Mouse (Mus musculus): Measurements from ENCODE around the gene Hoxb9.
A peak's percentile ranks its signal among the peaks of the same experiment; 100 is the strongest.

Gene Hoxb9

DNA sequence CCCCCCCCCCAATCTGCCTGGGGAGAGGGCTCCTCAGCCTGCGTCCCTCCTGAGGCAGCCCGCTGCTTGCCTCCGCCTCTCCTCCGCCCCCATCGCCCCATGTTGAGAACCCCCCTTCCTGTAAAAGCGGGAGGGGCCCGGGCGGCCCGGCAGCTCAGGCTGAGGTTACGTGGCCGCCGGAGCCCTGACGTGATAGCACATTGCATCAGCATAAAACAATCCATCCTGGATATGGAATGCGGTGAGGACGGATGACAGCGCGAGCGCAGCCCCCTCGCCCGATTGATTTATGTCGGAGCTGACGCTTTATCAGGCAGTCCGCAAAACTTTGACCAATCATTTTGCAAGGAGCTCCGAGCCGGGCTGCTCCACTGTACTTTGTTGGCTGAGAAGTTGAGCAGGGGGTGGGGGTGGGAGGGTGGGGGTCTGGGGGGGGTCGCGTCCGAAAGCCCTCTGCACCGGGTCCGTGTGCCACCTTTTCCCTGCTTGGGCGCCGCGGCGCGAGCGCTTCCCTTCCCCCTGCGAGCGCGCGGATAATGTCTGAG lies at the start of gene Hoxb9:
Hoxb9 (plus strand) TSS at position 462 of the 545 bp plus-strand sequence.
- no peak for DNase-seq (ENCODE audit: low spot score)

DNA sequence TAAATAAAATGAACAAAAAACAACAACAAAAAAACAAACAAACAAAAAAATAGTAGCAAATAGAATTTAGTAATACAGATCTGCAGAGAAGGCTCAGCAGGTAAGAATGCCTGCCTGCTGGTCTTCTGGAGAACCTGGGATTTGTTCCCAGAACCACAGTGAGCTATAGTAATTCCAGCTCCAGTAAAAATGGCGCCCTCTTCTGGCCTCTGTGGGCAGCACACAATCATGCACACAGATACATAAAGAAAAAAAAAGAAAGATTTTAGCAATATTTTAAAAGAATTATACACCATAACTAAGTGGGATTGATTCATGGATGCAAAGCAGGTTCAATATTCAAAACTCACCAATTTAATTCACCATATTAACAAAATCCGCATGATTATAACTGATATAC lies 47.4 kb upstream of the Hoxb9 start:
- no peak for DNase-seq (ENCODE audit: low spot score)

DNA sequence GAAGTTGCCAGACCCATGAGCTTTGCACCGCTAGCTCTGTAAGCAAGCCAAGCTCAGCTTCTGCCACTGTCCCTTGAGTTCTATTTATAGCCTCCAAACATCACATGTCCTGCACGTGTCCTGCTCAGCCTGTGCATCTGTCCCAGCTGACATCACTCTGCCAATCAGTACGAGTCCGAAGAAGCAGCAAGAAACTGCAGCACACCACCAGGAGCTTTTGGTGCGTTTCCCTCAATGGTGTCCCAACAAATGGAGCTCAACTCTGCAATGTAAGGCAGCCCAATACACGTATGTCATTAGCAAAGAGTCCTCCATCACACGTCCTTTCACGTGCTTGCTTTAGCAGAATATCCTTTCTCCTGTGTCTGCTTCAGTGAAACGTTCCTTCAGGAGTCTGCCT lies 43.6 kb upstream of the Hoxb9 start:
- DNase-seq (ENCODE audit: low spot score), result no peak

DNA sequence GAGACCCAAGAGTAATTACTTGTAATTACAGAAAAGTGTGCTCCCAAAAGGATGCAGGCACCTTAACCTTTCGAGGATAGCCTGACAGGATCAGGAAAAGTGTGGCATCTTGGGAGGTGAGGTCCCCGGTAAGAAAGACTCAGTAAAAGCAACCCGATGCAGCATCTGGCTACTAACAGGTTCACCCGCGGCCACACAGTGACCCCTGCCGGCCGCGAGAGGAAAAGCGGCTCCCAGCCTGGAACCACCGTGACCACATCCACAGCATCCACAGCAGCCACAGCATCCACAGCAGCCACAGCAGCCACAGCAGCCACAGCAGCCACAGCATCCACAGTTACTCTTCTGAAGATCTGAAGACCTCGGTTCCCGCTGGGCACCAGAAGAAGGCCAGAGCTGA lies 36.4 kb upstream of the Hoxb9 start:
- peak; percentile 43 for DNase-seq (ENCODE audit: low spot score)

DNA sequence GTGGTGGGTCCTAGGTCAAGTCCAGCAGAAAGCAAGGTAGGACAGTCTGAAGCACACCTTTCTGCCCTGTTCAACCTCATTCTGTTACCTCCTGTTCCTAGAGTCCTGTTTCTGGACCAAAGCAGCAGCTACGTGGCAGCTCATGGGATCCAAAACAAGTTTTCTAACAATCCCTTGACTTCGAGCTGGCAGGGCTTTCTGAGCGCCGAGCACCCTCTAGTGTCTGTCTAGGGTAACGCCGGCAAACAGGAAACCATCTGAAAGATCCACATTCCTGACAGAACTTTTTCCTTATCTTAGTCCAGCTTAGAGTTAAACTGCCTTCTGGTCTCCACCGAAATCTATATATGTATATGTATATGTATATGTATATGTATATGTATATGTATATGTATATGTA lies 31.0 kb upstream of the Hoxb9 start:
- peak; percentile 58 for DNase-seq (ENCODE audit: low spot score)

DNA sequence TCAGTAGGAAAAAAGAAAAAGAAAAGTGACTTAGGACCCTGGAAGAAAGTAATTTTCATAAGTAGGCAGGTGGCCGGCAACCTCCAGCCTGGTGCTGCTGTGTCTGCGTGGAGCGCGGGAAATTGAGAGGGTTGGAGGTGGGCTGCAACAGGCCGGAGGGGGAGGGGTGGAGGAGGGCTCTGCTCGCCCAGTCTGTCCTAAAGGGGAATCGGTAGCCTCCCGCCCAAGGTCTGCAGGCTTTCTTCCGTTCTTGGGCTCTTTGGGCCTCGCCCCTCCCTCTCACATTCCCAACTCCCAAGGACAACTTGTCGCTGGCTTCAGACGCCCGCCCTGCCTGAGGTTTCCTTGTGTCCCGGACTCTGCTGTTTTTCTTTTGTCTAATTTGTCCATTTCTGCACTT lies 20.4 kb upstream of the Hoxb9 start:
- DNase-seq (ENCODE audit: low spot score), result no peak

DNA sequence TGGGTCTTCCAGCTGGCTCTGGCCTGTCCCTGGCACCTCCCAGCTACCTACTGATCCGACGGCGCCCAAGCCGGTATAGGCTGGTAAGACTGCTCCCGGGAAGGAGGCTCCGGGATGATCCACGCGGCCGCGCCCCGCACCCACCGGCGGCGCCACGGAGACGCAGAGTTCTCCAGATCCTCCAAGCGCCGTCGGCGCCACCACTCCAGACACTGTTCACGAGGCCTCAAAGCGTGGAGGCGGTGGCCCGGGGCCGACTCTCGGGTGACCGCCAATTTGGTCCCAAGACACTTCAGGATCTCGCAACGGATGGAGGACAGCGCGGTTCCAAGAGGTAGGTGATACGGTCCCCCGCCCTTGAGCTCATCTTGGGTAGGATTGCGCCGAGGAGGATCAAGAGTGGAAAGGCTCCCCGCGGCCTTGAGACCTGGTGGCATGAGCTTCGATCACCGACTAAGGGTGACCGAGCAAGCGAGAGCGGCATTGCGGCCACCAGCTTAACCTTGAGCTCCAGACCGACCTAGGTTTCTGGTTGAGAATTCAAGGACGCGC lies 19.7 kb upstream of the Hoxb9 start:
- DNase-seq (ENCODE audit: low spot score), result no peak

DNA sequence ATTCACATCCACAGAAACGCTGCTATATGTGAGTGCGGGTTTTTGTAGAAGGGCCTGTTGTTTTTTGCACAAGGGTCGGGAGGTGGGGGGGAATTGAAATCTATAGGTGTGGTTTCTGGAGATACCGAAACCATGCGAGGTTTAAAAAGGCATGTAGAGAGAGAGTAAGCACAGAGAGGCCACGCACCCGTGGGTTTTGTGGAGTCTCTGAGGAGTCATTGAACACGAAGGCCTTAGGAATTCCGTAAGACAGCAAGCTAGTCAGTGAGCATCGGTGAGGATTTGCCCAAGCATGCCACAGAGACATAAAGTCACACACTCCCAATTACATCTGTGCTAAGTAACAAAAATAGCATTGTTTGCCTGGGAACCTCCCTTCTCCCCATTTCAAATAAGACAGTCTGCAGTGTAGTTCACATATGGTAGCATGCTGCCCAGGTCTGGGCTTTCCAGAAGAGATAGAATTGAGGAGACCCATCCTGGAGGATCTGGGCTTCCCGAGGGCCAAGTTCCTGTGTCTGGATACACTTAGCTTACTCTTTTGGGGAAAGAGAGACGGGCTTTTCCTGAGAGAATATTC lies 18.6 kb upstream of the Hoxb9 start:
- DNase-seq (ENCODE audit: low spot score), result no peak

DNA sequence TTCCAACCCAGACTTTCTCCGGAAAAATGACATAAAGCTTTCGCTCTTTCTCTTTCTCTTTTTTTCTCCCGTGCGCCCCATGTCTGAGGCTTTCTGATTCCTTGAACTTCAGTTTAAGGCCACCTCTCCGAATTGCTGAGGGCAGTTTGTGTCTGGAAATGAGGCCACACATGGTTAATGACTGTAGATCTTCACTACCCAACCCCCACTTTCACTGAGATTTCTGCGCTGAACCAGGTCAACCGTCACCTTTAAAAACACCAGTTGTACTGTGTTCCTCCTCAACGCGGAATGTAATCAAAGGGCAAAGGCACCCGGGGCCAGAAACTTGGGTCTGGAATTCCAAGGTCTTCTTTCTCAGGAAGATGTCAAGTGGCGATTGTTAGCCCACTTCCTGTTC lies 17.0 kb upstream of the Hoxb9 start:
- DNase-seq (ENCODE audit: low spot score), result no peak

DNA sequence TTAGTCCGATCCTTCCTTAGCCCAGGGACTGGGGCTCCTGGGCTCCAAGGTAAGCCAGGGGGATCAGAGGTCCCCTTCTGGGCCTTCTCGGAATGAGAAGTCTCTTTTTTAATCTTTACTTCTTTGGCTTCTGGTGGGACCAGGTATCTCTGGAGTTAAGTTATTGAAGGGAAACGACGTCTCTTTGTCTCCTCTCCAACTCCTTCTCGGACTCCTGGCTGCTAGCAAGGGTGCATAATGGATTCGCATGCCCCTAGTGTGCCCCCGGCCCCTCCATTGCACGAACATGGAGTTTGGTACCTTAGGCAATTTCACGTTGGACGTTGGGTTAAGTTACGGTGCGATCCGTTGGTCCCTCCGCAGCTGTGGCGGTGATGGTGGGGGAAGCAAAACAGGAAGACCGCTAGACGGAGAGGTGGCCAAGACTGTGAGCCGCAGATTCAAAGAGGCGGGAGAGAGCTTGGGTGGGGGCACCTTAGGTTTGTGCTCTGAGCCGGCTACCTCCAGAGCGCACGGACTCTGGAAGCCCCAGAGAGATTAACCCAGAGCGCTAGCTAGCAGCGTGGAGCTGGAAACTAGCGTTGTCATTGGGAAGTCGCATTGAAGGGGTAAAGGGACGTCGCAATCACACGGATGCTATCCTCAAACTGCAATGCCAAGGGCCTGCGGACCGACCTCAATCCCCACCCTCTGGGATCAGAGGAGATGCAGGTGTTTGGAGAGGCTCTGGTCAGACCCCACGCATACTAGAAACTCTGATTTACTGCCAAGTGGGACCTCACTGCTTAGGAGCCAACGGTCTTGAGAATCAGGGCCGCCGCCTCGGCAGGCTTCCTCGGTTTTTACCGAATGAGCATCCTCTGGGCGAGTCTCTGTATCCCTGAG lies 15.9 kb upstream of the Hoxb9 start:
- no peak for DNase-seq (ENCODE audit: low spot score)

DNA sequence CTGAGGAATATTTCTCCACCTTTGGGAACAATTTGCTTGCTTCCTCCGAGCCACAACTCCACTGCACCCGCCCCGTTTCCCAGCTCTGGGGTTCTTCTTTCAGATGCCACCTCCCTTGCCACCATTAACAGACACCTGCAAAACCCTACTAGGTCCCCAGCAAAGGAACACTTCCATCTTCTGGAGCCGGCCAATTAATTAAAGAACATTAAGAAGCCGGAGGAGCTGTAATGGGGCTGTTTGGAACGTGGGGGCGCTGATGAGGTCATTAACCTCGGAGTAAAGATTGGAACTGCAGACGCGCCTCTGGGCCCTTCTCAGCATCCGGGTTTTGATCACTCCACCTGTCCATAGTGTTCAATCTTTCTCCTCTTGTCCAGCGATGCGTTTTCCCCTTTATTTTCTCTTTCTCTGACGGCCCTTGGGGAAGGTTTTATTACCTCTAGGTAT lies 15.2 kb upstream of the Hoxb9 start:
- no peak for DNase-seq (ENCODE audit: low spot score)

DNA sequence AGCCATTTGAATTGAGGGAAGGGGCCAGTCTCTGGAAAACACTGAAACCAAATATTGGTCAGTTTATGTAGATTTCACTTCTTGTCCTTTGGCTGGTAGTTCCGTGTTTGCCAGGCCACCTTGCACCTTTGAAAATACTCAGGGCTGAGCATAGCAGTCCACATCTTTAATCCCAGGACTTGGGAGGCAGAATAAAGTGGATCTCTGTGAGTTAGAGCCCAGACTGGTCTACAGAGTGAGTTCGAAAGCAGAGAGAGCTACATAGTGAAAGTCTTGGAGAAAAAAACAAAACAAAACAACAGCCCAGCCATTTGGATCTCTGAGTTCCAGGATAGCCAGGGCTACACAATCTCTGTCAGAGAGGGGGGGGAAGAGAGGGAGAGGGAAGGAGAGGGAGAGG lies 14.1 kb upstream of the Hoxb9 start:
- no peak for DNase-seq (ENCODE audit: low spot score)

DNA sequence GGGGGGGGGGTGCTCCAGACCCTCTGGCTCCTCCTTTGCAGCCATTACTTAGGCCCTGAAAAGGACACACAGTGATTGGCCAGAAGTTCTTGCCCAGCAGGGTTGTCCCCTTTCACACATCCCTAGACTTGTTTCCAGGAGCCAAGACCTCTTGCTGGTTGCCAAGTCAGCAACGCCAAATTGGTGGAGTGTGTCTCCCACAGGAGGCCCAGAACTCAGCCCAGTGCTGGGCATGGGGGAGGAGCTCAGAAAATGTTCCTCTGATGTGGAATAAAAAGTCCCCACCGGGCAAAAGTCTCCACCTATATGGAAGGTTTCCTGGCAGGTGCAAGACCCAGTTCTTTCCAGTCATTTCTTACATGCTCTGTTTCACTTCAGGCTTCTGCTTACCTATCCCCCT lies 12.2 kb upstream of the Hoxb9 start:
- DNase-seq (ENCODE audit: low spot score), result no peak

DNA sequence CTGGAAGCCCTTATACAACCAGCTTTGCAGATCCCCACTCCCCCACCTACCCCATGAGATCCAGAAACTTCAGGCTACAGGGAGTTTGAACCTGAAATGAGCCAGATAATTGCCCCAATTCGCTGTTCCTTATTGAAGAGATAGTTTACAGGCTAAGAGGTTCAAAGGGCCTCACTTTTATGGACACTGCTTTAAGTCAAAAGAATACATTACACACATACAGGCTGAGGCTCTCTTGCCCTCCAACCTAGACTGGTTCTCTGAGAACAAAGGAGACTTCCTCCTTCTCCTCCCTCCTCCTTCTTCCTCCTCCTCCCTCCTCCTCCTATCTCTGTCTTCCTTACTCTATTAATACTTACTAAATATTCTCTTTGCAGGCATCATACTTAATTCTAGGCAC lies 11.7 kb upstream of the Hoxb9 start:
- no peak for DNase-seq (ENCODE audit: low spot score)

DNA sequence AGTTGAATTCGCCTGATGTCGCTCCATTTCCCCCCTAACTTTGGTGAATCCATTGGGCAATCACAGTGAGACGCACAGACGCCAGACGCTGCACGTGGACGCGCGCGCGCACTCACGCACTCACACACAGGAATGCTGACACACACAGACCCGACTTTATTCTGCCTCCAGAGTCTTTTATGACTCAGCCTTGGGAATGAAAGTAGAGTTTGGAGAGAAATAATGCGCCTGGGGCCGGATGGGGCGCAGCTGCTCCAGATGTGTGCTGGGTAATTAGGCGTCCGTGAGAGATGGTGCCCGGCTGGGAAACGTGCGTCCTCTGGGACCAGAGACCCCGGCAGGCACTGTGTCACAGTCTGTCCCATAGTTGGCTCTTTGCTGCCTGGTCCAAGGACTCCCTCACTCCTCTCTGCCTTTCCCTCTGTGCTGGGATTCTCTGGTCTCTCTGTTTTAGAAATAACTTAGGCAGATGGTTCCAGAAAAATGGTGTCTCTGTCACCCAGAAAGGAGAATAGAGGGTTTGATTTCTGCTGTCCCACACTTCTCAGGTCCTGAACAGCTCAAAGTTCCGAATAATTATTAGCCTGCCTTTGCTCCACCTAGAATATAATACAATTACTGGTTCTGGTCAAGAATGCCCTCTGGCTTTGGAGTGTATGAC lies 10.8 kb upstream of the Hoxb9 start:
- DNase-seq (ENCODE audit: low spot score), result no peak

DNA sequence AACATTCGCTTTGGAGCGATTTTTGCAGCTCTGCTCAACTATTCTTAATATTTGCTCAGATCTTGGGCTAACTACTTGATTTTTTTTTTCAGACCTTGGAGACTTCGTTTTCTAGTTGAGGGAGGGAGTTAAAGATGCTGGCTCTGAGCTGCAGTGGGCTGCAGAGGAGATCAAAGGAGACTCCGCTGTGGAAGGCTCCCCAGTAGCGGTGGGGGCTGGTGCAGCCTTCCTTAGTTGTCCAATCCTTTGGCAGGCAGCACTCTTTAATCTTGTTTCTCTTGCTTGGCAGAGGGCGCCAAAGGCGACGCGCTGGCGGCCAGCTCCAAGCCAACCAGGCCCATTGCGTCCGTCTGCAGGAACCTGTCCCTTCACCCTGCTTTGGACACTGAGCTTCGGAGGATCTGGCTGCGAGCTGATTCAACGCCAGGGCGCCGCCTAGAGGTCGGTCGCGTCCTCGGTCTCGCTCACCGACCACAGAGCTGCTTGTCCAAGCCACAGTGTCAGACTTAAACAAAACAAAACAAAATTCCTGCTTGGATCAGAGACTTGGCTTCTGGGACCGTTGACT lies 9.8 kb upstream of the Hoxb9 start:
- peak; percentile 83 for DNase-seq (ENCODE audit: low spot score)

DNA sequence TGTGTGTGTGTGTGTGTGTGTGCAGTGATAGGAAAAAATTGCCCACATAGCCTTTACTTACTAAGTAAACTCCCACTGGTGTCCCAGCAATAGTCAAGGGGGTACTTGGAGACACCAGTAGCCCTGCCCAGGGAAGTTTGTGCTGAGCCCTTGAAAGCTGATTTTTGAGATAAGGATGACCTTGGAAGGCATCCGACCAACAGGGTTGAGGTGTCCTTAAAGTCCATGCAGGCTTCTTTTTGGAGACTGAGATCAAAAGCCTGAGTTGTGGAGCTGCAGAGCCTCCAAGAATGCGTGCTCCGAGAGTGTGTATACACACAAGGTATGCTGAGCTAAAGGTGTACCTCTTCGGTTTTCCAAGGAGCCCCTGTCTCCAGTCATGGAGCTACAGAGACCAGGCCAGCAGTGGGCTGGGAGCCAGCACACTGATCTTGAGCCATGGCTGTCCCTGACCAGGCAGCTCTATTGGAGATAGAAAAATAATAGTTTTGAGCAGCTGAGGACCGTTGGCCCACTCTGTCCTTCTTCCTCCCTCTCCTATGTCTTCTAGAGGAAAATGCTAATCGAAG lies 8.9 kb upstream of the Hoxb9 start:
- DNase-seq (ENCODE audit: low spot score), result no peak

DNA sequence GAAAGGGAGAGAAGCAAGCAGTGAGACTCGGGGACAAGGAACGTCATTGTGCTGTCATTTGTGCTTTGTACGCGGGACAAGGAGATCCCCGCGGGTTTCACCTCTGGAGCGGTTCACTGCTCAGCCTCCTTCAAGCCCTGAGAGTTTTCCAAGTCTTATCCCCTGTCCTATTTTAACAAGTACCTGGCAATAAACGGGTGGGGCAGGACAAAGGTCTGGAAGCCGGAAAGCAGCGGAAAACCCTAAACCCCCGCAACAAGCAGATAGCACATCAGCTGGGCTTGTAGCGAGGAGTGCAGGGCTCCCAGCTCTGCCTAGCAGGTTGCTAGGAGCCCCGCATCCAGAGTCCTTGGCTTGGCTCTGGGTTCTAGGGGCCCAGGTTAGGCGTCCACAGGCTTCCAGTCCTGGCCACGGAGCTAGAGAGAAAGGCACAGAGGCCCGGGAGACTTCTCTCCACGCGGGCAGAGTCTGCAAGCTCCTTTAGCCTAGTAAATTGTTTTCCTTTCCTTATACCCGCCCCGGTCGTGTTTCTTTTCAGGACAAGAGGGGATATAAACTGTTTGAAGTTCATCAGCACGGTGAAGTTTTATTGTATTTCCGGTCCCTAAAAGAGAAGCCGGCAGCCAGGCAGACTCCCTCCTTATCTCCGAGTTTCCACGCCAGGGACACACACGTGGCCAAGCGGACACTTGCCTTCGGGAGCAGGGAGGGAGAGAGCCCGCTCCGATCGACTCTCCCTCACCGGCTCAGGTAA lies 7.4 kb upstream of the Hoxb9 start:
- DNase-seq (ENCODE audit: low spot score), result no peak

DNA sequence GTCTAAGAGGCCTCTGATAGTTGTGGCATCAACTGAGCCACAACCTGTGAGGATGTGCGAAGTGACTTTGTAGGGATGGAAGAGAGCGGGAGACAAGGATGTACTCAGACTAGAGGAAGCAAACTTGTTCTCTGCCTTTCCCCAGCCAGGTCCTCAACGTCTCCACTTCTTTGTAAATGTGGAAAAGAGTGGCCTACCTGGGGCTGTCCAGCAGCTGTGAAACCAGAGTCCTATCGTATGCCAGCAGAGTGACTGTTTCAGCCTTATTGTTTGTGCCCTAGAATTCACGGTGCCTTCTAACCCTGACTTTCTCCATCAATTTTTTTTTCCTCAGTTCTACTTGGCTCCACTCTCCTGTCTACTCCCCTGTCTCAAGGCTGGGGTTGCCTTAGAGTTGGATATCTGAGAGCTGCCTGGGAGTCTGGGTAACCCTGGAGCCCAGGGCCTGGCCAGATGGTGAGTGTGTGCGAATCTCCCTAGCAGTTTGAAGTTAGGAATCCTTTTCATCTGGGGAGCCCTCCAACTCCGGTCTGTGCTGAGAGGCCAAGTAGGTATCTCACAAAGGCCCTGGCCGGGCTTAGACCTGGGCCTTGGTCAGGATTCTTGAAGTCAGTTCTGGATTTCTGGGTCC lies 6.8 kb upstream of the Hoxb9 start:
- no peak for DNase-seq (ENCODE audit: low spot score)

DNA sequence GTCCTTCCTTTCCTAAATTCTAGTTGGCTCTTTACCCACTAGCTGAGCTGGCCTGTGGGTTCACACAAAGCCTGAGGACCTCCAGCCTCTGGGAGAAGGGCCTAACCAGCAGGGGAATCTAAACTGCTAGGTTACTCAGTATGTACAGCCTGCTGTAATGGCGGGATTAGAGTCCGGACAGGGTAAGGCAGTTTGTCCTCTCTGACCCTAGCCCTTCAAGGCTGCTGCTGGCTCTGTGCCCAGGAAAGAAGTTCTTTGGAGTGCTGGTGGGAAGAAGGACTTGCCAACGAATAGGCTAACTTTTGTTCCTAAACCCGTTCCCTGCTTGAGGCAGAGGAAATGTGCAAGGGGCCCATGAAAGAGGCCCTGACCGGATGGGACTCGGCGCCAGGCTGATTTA lies 5.3 kb upstream of the Hoxb9 start:
- DNase-seq (ENCODE audit: low spot score), result no peak
